ENCODE assay signal across 9 mouse cellular contexts in the genomic region with DNA sequence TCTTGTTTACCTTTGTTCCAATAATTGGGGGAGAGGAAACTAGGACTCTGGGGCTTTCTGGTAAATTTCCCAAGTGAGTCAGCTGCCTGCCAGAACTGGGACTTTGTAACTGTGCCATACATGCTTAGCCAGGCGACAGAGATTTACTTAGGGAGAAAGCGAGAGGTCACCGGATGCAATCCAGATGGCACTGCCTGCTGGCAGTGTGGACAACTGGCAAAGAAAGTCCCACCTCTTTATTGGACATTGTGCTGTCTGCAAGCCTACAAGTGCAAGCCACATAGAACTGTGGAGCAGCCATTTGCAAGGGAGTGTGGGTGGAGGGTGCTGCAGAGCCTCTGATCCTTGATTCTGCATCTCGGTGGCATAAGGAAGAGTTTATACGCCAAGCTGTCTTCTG.
DNase-seq lines count a peak whose midpoint lies in the region; ATAC-seq and TF ChIP-seq lines count a peak whose summit lies in the region.
"Had no signal": no experiment of that assay in that cellular context is flagged by ENCODE, and none has a peak within 500 bp of the region (broad histone marks: within the 10 kb centered on the region; RNA-seq: fewer than 3 reads in every experiment).

No protein-coding gene starts in this region.

- no peak for ATAC-seq in erythroid progenitor cell, adult 5-6 weeks (replicated peaks; ENCODE audit: low FRiP score, poor library complexity, severe bottlenecking)

- no peaks in the 10 kb centered on the region for H3K4me1 ChIP-seq in kidney, adult 2 months (ENCODE audit: control insufficient read depth, insufficient read depth, low read length)

- H3K27ac ChIP-seq in kidney, adult 2 months (ENCODE audit: insufficient read depth, low read depth, low read length) = no peak overlapping the region
- H3K27ac ChIP-seq in layer of hippocampus, adult 2 months = no peak overlapping the region; the same call in 1 of the 2 replicates
- H3K27ac ChIP-seq: macrophage had no signal

- no peak for TF ChIP-seq POLR2A in kidney, adult 2 months (IDR thresholded peaks at IDR 0.05; ENCODE audit: low read depth, low read length)

- WGBS in kidney, adult 2 months = 57% methylated on average over 5 of the region's 5 CpGs

- peak; percentile 9 for DNase-seq in kidney, adult 2 months
- DNase-seq in kidney, postnatal 14 days = no peak
- DNase-seq in cerebellum, adult 8-10 months = peak; percentile 8
- DNase-seq in layer of hippocampus, adult 2 months (ENCODE audit: low spot score in 2 of 2) = peak; percentile 28 to 30
- DNase-seq in right cerebral cortex, postnatal 10 days (ENCODE audit: low spot score in 2 of 2) = peak; percentile 65 to 69
- no peak for DNase-seq in kidney, adult 9 months
- no peak for DNase-seq in spleen, adult 12 weeks (ENCODE audit: low spot score)

- H3K36me3 ChIP-seq in kidney, adult 2 months (ENCODE audit: control insufficient read depth, insufficient read depth, low read length) = no peaks in the 10 kb centered on the region

- no peak overlapping the region for H3K4me3 ChIP-seq in kidney, adult 2 months (ENCODE audit: insufficient read depth, low read depth, low read length)
- H3K4me3 ChIP-seq in layer of hippocampus, adult 2 months = no peak overlapping the region

- no peak for TF ChIP-seq CTCF in kidney, adult 2 months (conservative IDR thresholded peaks at IDR 0.05; ENCODE audit: insufficient read depth, insufficient read length, low read depth, low read length)
- no peak for TF ChIP-seq CTCF in layer of hippocampus, adult 2 months (conservative IDR thresholded peaks at IDR 0.05)

- H3K27me3 ChIP-seq in kidney, adult 2 months (replicated peaks; ENCODE audit: control insufficient read depth, insufficient read depth, low read length) = no peaks in the 10 kb centered on the region

Comparison
In these comparisons a context has a peak if more than half of its experiments do, and no peak if none do; other contexts are left out.
1. DNase-seq: peak in kidney, adult 2 months (single experiment), cerebellum, adult 8-10 months (single experiment), layer of hippocampus, adult 2 months (2 of 2) and right cerebral cortex, postnatal 10 days (2 of 2); none in kidney, postnatal 14 days (single experiment), kidney, adult 9 months (single experiment) and spleen, adult 12 weeks (single experiment).